Comparison of ENCODE assay signal across 8 mouse cellular contexts in genomic region chr4:47473968-47474729, GRCm38 (mm10). TPM values are rescaled to one million over a fixed set of nuclear protein-coding genes. Genes with fewer than 3 reads are reported as not detected.
DNase-seq lines count a peak whose midpoint lies in the region; ATAC-seq and TF ChIP-seq lines count a peak whose summit lies in the region.

Alg2 (minus strand) TSS chr4:47474333.
Sec61b (plus strand) TSS chr4:47474658.

- peak; percentile 94 for DNase-seq in 3134 (ENCODE audit: extremely low read depth, insufficient read length, low spot score)
- peak; percentile 98 for DNase-seq in adrenal gland, postnatal 36 days
- peak; percentile 96 to 98 for DNase-seq in heart, adult 18-20 months
- DNase-seq in kidney, adult 2 months, result peak; percentile 99
- peak; percentile 97 to 98 for DNase-seq in spleen, adult 2 months (ENCODE audit: low read depth in 1 of 2, low spot score in 2 of 2)

- no peaks in the 10 kb centered on the region for H3K27me3 ChIP-seq in embryonic facial prominence, embryonic 13.5 days
- H3K27me3 ChIP-seq in kidney, adult 2 months (replicated peaks; ENCODE audit: control insufficient read depth, insufficient read depth, low read length), result no peaks in the 10 kb centered on the region
- H3K27me3 ChIP-seq in limb, embryonic 12.5 days, result no peaks in the 10 kb centered on the region
- no peaks in the 10 kb centered on the region for H3K27me3 ChIP-seq in midbrain, embryonic 15.5 days (replicated peaks)
- no peaks in the 10 kb centered on the region for H3K27me3 ChIP-seq in spleen, adult 2 months (ENCODE audit: control insufficient read depth, insufficient read depth, low read length)

- H3K36me3 ChIP-seq in embryonic facial prominence, embryonic 13.5 days, result peaks cover 65% of the 10 kb centered on the region
- H3K36me3 ChIP-seq in kidney, adult 2 months (ENCODE audit: control insufficient read depth, insufficient read depth, low read length), result no peaks in the 10 kb centered on the region
- H3K36me3 ChIP-seq in limb, embryonic 12.5 days, result peaks cover 60% of the 10 kb centered on the region
- H3K36me3 ChIP-seq in midbrain, embryonic 15.5 days (replicated peaks), result peaks cover 45% of the 10 kb centered on the region
- H3K36me3 ChIP-seq in spleen, adult 2 months (ENCODE audit: control insufficient read depth, insufficient read depth, low read length), result peaks cover 19% of the 10 kb centered on the region

- peak within 1 kb of the TSS; percentile 91 for H3K9ac ChIP-seq in embryonic facial prominence, embryonic 13.5 days
- peak within 1 kb of the TSS; percentile 84 for H3K9ac ChIP-seq in limb, embryonic 12.5 days (replicated peaks)
- H3K9ac ChIP-seq in midbrain, embryonic 15.5 days, result peak within 1 kb of the TSS; percentile 91

- under 1% methylated on average over 57 of the region's 58 CpGs for WGBS in embryonic facial prominence, embryonic 13.5 days
- WGBS in kidney, adult 2 months, result under 1% methylated on average over 58 of the region's 58 CpGs
- WGBS in limb, embryonic 12.5 days, result under 1% methylated on average over 58 of the region's 58 CpGs
- WGBS in midbrain, embryonic 15.5 days, result under 1% methylated on average over 58 of the region's 58 CpGs
- under 1% methylated on average over 57 of the region's 58 CpGs for WGBS in spleen, adult 2 months

- peak; percentile 96 for ATAC-seq in embryonic facial prominence, embryonic 13.5 days (ENCODE audit: insufficient number of reproducible peaks, insufficient read depth, low FRiP score, low TSS enrichment, low read depth)
- peak; percentile 96 for ATAC-seq in limb, embryonic 12.5 days (ENCODE audit: insufficient number of reproducible peaks, insufficient read depth, low FRiP score, low TSS enrichment, low read depth)
- peak; percentile 98 for ATAC-seq in midbrain, embryonic 15.5 days (replicated peaks)

- H3K4me3 ChIP-seq in embryonic facial prominence, embryonic 13.5 days, result peak within 1 kb of the TSS; percentile 87
- H3K4me3 ChIP-seq in kidney, adult 2 months (ENCODE audit: insufficient read depth, low read depth, low read length), result peak within 1 kb of the TSS; percentile 82
- H3K4me3 ChIP-seq in limb, embryonic 12.5 days (replicated peaks), result peak within 1 kb of the TSS; percentile 76
- peak within 1 kb of the TSS; percentile 85 for H3K4me3 ChIP-seq in midbrain, embryonic 15.5 days
- H3K4me3 ChIP-seq in spleen, adult 2 months (ENCODE audit: extremely low read depth, insufficient read depth, insufficient read length), result peak within 1 kb of the TSS; percentile 83

- peak within 1 kb of the TSS; percentile 82 for H3K4me2 ChIP-seq in embryonic facial prominence, embryonic 13.5 days
- H3K4me2 ChIP-seq in limb, embryonic 12.5 days, result peak within 1 kb of the TSS; percentile 73
- H3K4me2 ChIP-seq in midbrain, embryonic 15.5 days, result peak within 1 kb of the TSS; percentile 78

- peak within 1 kb of the TSS; percentile 97 for H3K27ac ChIP-seq in embryonic facial prominence, embryonic 13.5 days
- peak within 1 kb of the TSS; percentile 98 for H3K27ac ChIP-seq in kidney, adult 2 months (ENCODE audit: insufficient read depth, low read depth, low read length)
- peak within 1 kb of the TSS; percentile 98 for H3K27ac ChIP-seq in limb, embryonic 12.5 days
- peak within 1 kb of the TSS; percentile 96 for H3K27ac ChIP-seq in midbrain, embryonic 15.5 days
- peak within 1 kb of the TSS; percentile 84 for H3K27ac ChIP-seq in spleen, adult 2 months (ENCODE audit: insufficient read depth, low read length)

- no peaks in the 10 kb centered on the region; the same call in 1 of the 2 replicates for H3K9me3 ChIP-seq in embryonic facial prominence, embryonic 13.5 days
- 0 out of 2 replicates have a peak, but pooled peaks cover 4% of the 10 kb centered on the region for H3K9me3 ChIP-seq in limb, embryonic 12.5 days
- H3K9me3 ChIP-seq in midbrain, embryonic 15.5 days, result no peaks in the 10 kb centered on the region

- H3K4me1 ChIP-seq in embryonic facial prominence, embryonic 13.5 days, result peaks cover 26% of the 10 kb centered on the region
- H3K4me1 ChIP-seq in kidney, adult 2 months (ENCODE audit: control insufficient read depth, insufficient read depth, low read length), result peaks cover 6% of the 10 kb centered on the region; the same call in 1 of the 2 replicates
- peaks cover 21% of the 10 kb centered on the region for H3K4me1 ChIP-seq in limb, embryonic 12.5 days (replicated peaks)
- peaks cover 26% of the 10 kb centered on the region for H3K4me1 ChIP-seq in midbrain, embryonic 15.5 days
- H3K4me1 ChIP-seq in spleen, adult 2 months (ENCODE audit: control insufficient read depth, insufficient read depth, insufficient read length), result 0 out of 2 replicates have a peak, but pooled peaks cover 2% of the 10 kb centered on the region

- TF ChIP-seq POLR2A in kidney, adult 2 months (IDR thresholded peaks at IDR 0.05; ENCODE audit: low read depth, low read length), result peak; percentile 66
- no peak; the same call in 1 of the 2 replicates for TF ChIP-seq POLR2A in spleen, adult 2 months (IDR thresholded peaks at IDR 0.05; ENCODE audit: low read depth, low read length)

- no peak for TF ChIP-seq CTCF in kidney, adult 2 months (conservative IDR thresholded peaks at IDR 0.05; ENCODE audit: insufficient read depth, insufficient read length, low read depth, low read length)
- no peak for TF ChIP-seq CTCF in spleen, adult 2 months (IDR thresholded peaks at IDR 0.05; ENCODE audit: extremely low read depth, insufficient read depth, insufficient read length, insufficient replicate concordance)

RNA-seq across cellular contexts. Expression of gene Alg2, which starts in this region (rescaled TPM):
- total RNA-seq in adrenal gland, postnatal 36 days (2021), result 100 to 1,000 TPM; 149 to 171 TPM
- polyA plus RNA-seq in embryonic facial prominence, embryonic 13.5 days (2015; fragmentation: Nextera tagmentation; extraction: Ambion mirVana), result 82.7 and 83.3 TPM in 2 replicates
- total RNA-seq in heart, adult 18-20 months (2021), result 1 to 10 TPM; 5.0 to 5.3 TPM
- 21.6 and 24.2 TPM in 2 replicates for polyA plus RNA-seq in kidney, adult 2 months (2012; rRNA removed)
- polyA plus RNA-seq in limb, embryonic 12.5 days (2016; fragmentation: Nextera tagmentation; extraction: Ambion mirVana), result 89.9 and 96.3 TPM in 2 replicates
- 319 and 332 TPM in 2 replicates for polyA plus RNA-seq in midbrain, embryonic 15.5 days (2015; fragmentation: Nextera tagmentation; extraction: Ambion mirVana)
- polyA plus RNA-seq in spleen, adult 2 months (2012; rRNA removed), result 14.2 and 15.7 TPM in 2 replicates

RNA-seq across cellular contexts. Expression of gene Sec61b, which starts in this region (rescaled TPM):
- 100 to 1,000 TPM; 262 to 279 TPM for total RNA-seq in adrenal gland, postnatal 36 days (2021)
- polyA plus RNA-seq in embryonic facial prominence, embryonic 13.5 days (2015; fragmentation: Nextera tagmentation; extraction: Ambion mirVana), result 383 and 447 TPM in 2 replicates
- total RNA-seq in heart, adult 18-20 months (2021), result 10 to 100 TPM; 21.5 to 26.4 TPM
- polyA plus RNA-seq in kidney, adult 2 months (2012; rRNA removed), result 164 and 201 TPM in 2 replicates
- 441 TPM in 2 replicates for polyA plus RNA-seq in limb, embryonic 12.5 days (2016; fragmentation: Nextera tagmentation; extraction: Ambion mirVana)
- polyA plus RNA-seq in midbrain, embryonic 15.5 days (2015; fragmentation: Nextera tagmentation; extraction: Ambion mirVana), result 235 and 244 TPM in 2 replicates
- polyA plus RNA-seq in spleen, adult 2 months (2012; rRNA removed), result 175 and 255 TPM in 2 replicates

Comparison
In these comparisons a context has a peak if more than half of its experiments do, and no peak if none do; other contexts are left out.
1. Peak in every context shown above with its lines: DNase-seq, ATAC-seq, H3K4me3 ChIP-seq and H3K27ac ChIP-seq.
2. RNA of gene Alg2 (total RNA-seq): 149 to 171 TPM in adrenal gland, postnatal 36 days; 5.0 to 5.3 TPM in heart, adult 18-20 months; every median in the first group is over 10 times any median in the second.
3. RNA of gene Sec61b (total RNA-seq): 262 to 279 TPM in adrenal gland, postnatal 36 days; 21.5 to 26.4 TPM in heart, adult 18-20 months; every median in the first group is over 4 times any median in the second.